Mouse (Mus musculus): ENCODE results near the gene Fgfr2.

DNA sequence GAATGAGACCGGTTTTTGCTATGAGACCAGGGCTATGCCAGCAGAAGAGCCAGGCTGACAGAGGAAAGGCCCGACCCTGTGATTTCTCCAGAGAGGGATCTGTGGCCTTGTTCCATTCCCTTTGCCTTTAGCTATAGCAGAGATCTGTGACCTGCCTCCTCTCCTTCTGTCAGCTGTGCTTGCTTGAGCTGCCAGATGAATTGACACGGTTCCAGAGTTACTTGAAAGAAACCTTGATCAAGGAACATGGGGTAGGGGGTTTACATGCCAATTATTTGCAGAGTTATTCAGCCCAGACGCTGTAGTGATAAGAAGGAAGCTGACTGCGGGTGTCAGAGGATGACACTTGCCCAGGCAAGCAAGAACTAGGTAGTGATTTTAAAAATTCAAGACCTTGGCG is 2525.6 kb downstream of the Fgfr2 start:
- no peak for TF ChIP-seq CTCF (IDR thresholded peaks at IDR 0.05; ENCODE audit: extremely low read depth, insufficient read length, insufficient replicate concordance, low read depth, low read length)
- TF ChIP-seq POLR2A (IDR thresholded peaks at IDR 0.05; ENCODE audit: low read depth, low read length) = no peak

Measured in small intestine, adult 2 months (tissue).